In genomic region chrX:133693037-133693760, GRCm38 (mm10) we compare ENCODE assay signal across 19 mouse cellular contexts. TPM values are rescaled to one million over a fixed set of nuclear protein-coding genes. Genes with fewer than 3 reads are reported as not detected.
DNase-seq lines count a peak whose midpoint lies in the region; ATAC-seq and TF ChIP-seq lines count a peak whose summit lies in the region.
"Had no signal": no experiment of that assay in that cellular context is flagged by ENCODE, and none has a peak within 500 bp of the region (broad histone marks: within the 10 kb centered on the region; RNA-seq: fewer than 3 reads in every experiment).

No protein-coding gene starts in this region.

- no peak overlapping the region for H3ac ChIP-seq in myocyte (ENCODE audit: control insufficient read depth, insufficient read length)

- no peak overlapping the region for H3K4me3 ChIP-seq in limb, embryonic 14.5 days (replicated peaks; ENCODE audit: low read length)
- H3K4me3 ChIP-seq in limb, embryonic 10.5 days = no peak overlapping the region
- no peak overlapping the region for H3K4me3 ChIP-seq in myocyte
- H3K4me3 ChIP-seq in hindbrain, embryonic 11.5 days (ENCODE audit: low read depth, low read length) = no peak overlapping the region
- H3K4me3 ChIP-seq: forebrain, embryonic 10.5 days; heart, embryonic 15.5 days; liver, embryonic 15.5 days; midbrain, embryonic 15.5 days had no signal

- no peak overlapping the region for H3K9ac ChIP-seq in limb, embryonic 14.5 days (ENCODE audit: low read depth, low read length, severe bottlenecking)
- no peak overlapping the region for H3K9ac ChIP-seq in hindbrain, embryonic 11.5 days (ENCODE audit: low read depth, low read length)
- H3K9ac ChIP-seq: heart, embryonic 15.5 days; liver, embryonic 15.5 days; midbrain, embryonic 15.5 days had no signal

- no peaks in the 10 kb centered on the region for H3K9me3 ChIP-seq in limb, embryonic 14.5 days (ENCODE audit: control insufficient read depth, low read length)
- H3K9me3 ChIP-seq in limb, embryonic 10.5 days (replicated peaks) = no peaks in the 10 kb centered on the region
- H3K9me3 ChIP-seq in hindbrain, embryonic 11.5 days (ENCODE audit: control insufficient read depth, low read length) = no peaks in the 10 kb centered on the region
- H3K9me3 ChIP-seq: forebrain, embryonic 10.5 days; heart, embryonic 15.5 days; liver, embryonic 15.5 days; midbrain, embryonic 15.5 days had no signal

- 0 out of 2 replicates have a peak, but pooled peaks cover 4% of the 10 kb centered on the region for H3K27me3 ChIP-seq in limb, embryonic 14.5 days (ENCODE audit: control insufficient read depth, insufficient read depth, low read length)
- peaks cover 60% of the 10 kb centered on the region for H3K27me3 ChIP-seq in limb, embryonic 10.5 days (ENCODE audit: low read depth, poor library complexity, severe bottlenecking)
- no peaks in the 10 kb centered on the region for H3K27me3 ChIP-seq in myocyte (ENCODE audit: control insufficient read depth, insufficient read depth, insufficient read length)
- H3K27me3 ChIP-seq in hindbrain, embryonic 11.5 days (ENCODE audit: control insufficient read depth, insufficient read depth, low read length) = no peaks in the 10 kb centered on the region; the same call in 1 of the 2 replicates
- H3K27me3 ChIP-seq: midbrain, embryonic 15.5 days had no signal

- no peak for TF ChIP-seq POLR2A in limb, embryonic 14.5 days (IDR thresholded peaks at IDR 0.05; ENCODE audit: borderline replicate concordance, extremely low read depth, insufficient read depth, insufficient read length)
- TF ChIP-seq POLR2A in myocyte (IDR thresholded peaks at IDR 0.05; ENCODE audit: insufficient read length, low read depth) = no peak

- H3K4me1 ChIP-seq in limb, embryonic 14.5 days (ENCODE audit: control insufficient read depth, insufficient read depth, low read length) = no peaks in the 10 kb centered on the region
- H3K4me1 ChIP-seq in limb, embryonic 10.5 days = no peaks in the 10 kb centered on the region
- no peaks in the 10 kb centered on the region for H3K4me1 ChIP-seq in hindbrain, embryonic 11.5 days (replicated peaks; ENCODE audit: control insufficient read depth, insufficient read depth, low read length)
- H3K4me1 ChIP-seq: forebrain, embryonic 10.5 days; heart, embryonic 15.5 days; liver, embryonic 15.5 days; midbrain, embryonic 15.5 days had no signal

- no peaks in the 10 kb centered on the region for H3K36me3 ChIP-seq in limb, embryonic 14.5 days (ENCODE audit: control insufficient read depth, insufficient read depth, low read length)
- H3K36me3 ChIP-seq in limb, embryonic 10.5 days = no peaks in the 10 kb centered on the region
- H3K36me3 ChIP-seq in myocyte (ENCODE audit: control insufficient read depth, insufficient read depth) = no peaks in the 10 kb centered on the region
- H3K36me3 ChIP-seq in hindbrain, embryonic 11.5 days (ENCODE audit: control insufficient read depth, insufficient read depth, low read length) = no peaks in the 10 kb centered on the region
- H3K36me3 ChIP-seq: forebrain, embryonic 10.5 days; G1E; heart, embryonic 15.5 days; liver, embryonic 15.5 days; midbrain, embryonic 15.5 days had no signal

- H3K79me2 ChIP-seq in myocyte (ENCODE audit: control insufficient read depth, insufficient read depth) = no peaks in the 10 kb centered on the region

- no peak overlapping the region for H3K27ac ChIP-seq in limb, embryonic 14.5 days (replicated peaks; ENCODE audit: low read depth, low read length)
- H3K27ac ChIP-seq in limb, embryonic 10.5 days = no peak overlapping the region
- no peak overlapping the region for H3K27ac ChIP-seq in hindbrain, embryonic 11.5 days (ENCODE audit: low read depth, low read length)
- H3K27ac ChIP-seq: forebrain, embryonic 10.5 days; heart, embryonic 15.5 days; hindbrain, postnatal 0 days; liver, embryonic 15.5 days; midbrain, embryonic 15.5 days; stomach, postnatal 0 days had no signal

- no peak overlapping the region for H3K4me2 ChIP-seq in limb, embryonic 14.5 days (replicated peaks; ENCODE audit: low read depth, low read length, severe bottlenecking)
- H3K4me2 ChIP-seq in myocyte (ENCODE audit: low read depth) = peak overlapping the region; percentile 12
- no peak overlapping the region for H3K4me2 ChIP-seq in hindbrain, embryonic 11.5 days (replicated peaks; ENCODE audit: low read depth, low read length)
- H3K4me2 ChIP-seq: heart, embryonic 15.5 days; liver, embryonic 15.5 days; midbrain, embryonic 15.5 days had no signal

- DNase-seq in gastrocnemius, adult 18-20 months (ENCODE audit: low spot score) = peak; percentile 55
- no peak for DNase-seq in gastrocnemius, adult 8-10 months (ENCODE audit: low spot score in 2 of 2)
- DNase-seq in limb, embryonic 14.5 days (ENCODE audit: low spot score) = peak; percentile 45
- no peak for DNase-seq in limb, embryonic 10.5 days (ENCODE audit: low spot score)
- peak; percentile 17 for DNase-seq in adrenal gland, postnatal 25 days
- DNase-seq in hindbrain, embryonic 11.5 days (ENCODE audit: low spot score) = no peak
- DNase-seq: cerebellum, postnatal 10 days; kidney, postnatal 14 days; spleen, adult 18-20 months; thymus, postnatal 25 days had no signal

- ATAC-seq in limb, embryonic 14.5 days (ENCODE audit: low FRiP score, low read depth) = no peak
- ATAC-seq in hindbrain, embryonic 11.5 days (ENCODE audit: low FRiP score) = no peak
- ATAC-seq: activated CD4-positive, CD25-positive, alpha-beta regulatory T cell, adult 4 months; hindbrain, postnatal 0 days; midbrain, embryonic 15.5 days had no signal

- WGBS in limb, embryonic 14.5 days = 55% methylated on average over 5 of the region's 5 CpGs
- WGBS in limb, embryonic 10.5 days = 63% methylated on average over 5 of the region's 5 CpGs
- WGBS in hindbrain, embryonic 11.5 days = 78% methylated on average over 5 of the region's 5 CpGs

TF ChIP-seq in myocyte, 11 proteins besides CTCF, POLR2A, EP300 and RAD21:
- TF ChIP-seq REST (IDR thresholded peaks at IDR 0.05; ENCODE audit: insufficient read depth, insufficient read length) (no peak), TCF12 (IDR thresholded peaks at IDR 0.05; ENCODE audit: insufficient read depth, poor library complexity, severe bottlenecking) (no peak), USF1 (IDR thresholded peaks at IDR 0.05; ENCODE audit: low read depth) (no peak), SRF (IDR thresholded peaks at IDR 0.05; ENCODE audit: control insufficient read depth, insufficient read length, low read depth) (no peak), E2F4 (IDR thresholded peaks at IDR 0.05; ENCODE audit: insufficient read depth) (no peak), MYOG (IDR thresholded peaks at IDR 0.05; ENCODE audit: control insufficient read depth in 1 of 3, insufficient read depth in 1 of 3, insufficient read length in 2 of 3, low read depth in 2 of 3) (no peak), CEBPB (IDR thresholded peaks at IDR 0.05; ENCODE audit: insufficient read depth, poor library complexity, severe bottlenecking) (no peak), TCF3 (IDR thresholded peaks at IDR 0.05; ENCODE audit: insufficient read length, low read depth) (no peak), MYOD1 (IDR thresholded peaks at IDR 0.05; ENCODE audit: control insufficient read depth in 1 of 3, insufficient read length in 2 of 3, low read depth in 2 of 3) (no peak), POLR2AphosphoS2 (IDR thresholded peaks at IDR 0.05; ENCODE audit: insufficient read length, low read depth) (no peak), MAX (IDR thresholded peaks at IDR 0.05; ENCODE audit: low read depth) (no peak)

RNA-seq across cellular contexts. Expression of gene Pcdh19, which starts 4.4 kb away (rescaled TPM):
- total RNA-seq in gastrocnemius, adult 18-20 months (2021) = 1 to 10 TPM; 3.6 to 4.3 TPM
- total RNA-seq in gastrocnemius, adult 8-10 months (2022) = 1 to 10 TPM; 2.5 to 3.2 (median 2.6) TPM
- 5.0 and 5.7 TPM in 2 replicates for polyA plus RNA-seq in limb, embryonic 14.5 days (2012; rRNA removed)
- polyA plus RNA-seq in limb, embryonic 14.5 days (2014; fragmentation: Nextera tagmentation; extraction: Ambion mirVana) = 7.6 and 10.7 TPM in 2 replicates
- polyA plus RNA-seq in limb, embryonic 10.5 days (2016; fragmentation: Nextera tagmentation; extraction: Ambion mirVana) = 3.1 and 4.0 TPM in 2 replicates
- 4.2 and 6.2 TPM in 2 replicates for total RNA-seq in adrenal gland, postnatal 25 days (2021)
- 9.7 TPM for polyA plus RNA-seq in myocyte (2012; fragmentation: generic; extraction: Trizol)
- polyA plus RNA-seq in hindbrain, embryonic 11.5 days (2014; fragmentation: Nextera tagmentation; extraction: Ambion mirVana) = 3.3 and 4.8 TPM in 2 replicates
- polyA plus RNA-seq: activated CD4-positive, CD25-positive, alpha-beta regulatory T cell, adult 4 months; G1E had no signal

Comparison
In these comparisons a context has a peak if more than half of its experiments do, and no peak if none do; other contexts are left out.
1. DNase-seq: peak in gastrocnemius, adult 18-20 months (single experiment), limb, embryonic 14.5 days (single experiment) and adrenal gland, postnatal 25 days (single experiment); none in gastrocnemius, adult 8-10 months (0 of 2), limb, embryonic 10.5 days (single experiment) and hindbrain, embryonic 11.5 days (single experiment).